Mouse (Mus musculus) cerebellum, adult 2 months (tissue): Measurements from ENCODE around the gene Nkx6-2.

Experiments
- CTCF ChIP-seq: fragments of 200-500 bp; IDR thresholded peaks from 2 replicates; pipeline ENCODE4 v1.5.1; 2011; ENCODE audit warnings: low read depth, mild to moderate bottlenecking, control low read depth, low read length, moderate library complexity, borderline replicate concordance; ENCODE audit not compliant: insufficient read depth
- POLR2A ChIP-seq: fragments of 200-500 bp; IDR thresholded peaks from 2 replicates; pipeline ENCODE4 v1.6.1; 2011; ENCODE audit warnings: low read length, control low read depth, borderline replicate concordance; ENCODE audit not compliant: insufficient read depth

- TF ChIP-seq CTCF (no peak), POLR2A (no peak)
Measured at GRCm38 (mm10) chr7:139580851-139581775, 1.5 kb downstream of the Nkx6-2 start.
